Mouse (Mus musculus) CH12.LX (cell line): ENCODE measurements at regions not wholly inside any gene's neighbourhood (a gene's known extent, or its start where the extent isn't known, plus 50 kb on each side); places are given as distances from the start of the nearest gene placed in this dataset.
"Not testable (repeated sequence)": the region's sequence is repeated elsewhere in the genome, so short reads cannot be mapped to it uniquely, and the experiment has no call there.

Source experiments
- CHD2 ChIP-seq: IDR thresholded peaks from 2 replicates; pipeline ENCODE4 v1.6.1; 2011; ENCODE audit warnings: low read length, improper control_type of control experiment
- CTCF ChIP-seq, 2 experiments: IDR thresholded peaks in 1 of 2; conservative IDR thresholded peaks in 1 of 2; 2 replicates each; pipeline ENCODE4 v1.5.1; 2011 to 2012; ENCODE audit warnings: low read depth in 2 of 2, low read length in 2 of 2, improper control_type of control experiment in 1 of 2, inconsistent platforms in 1 of 2, mild to moderate bottlenecking in 1 of 2, moderate library complexity in 1 of 2
- ELF1 ChIP-seq: IDR thresholded peaks from 2 replicates; pipeline ENCODE4 v1.6.1; 2014; ENCODE audit warnings: low read depth, mild to moderate bottlenecking, inconsistent platforms, low read length, improper control_type of control experiment
- EP300 ChIP-seq: IDR thresholded peaks from 2 replicates; pipeline ENCODE4 v1.6.1; 2011; ENCODE audit warnings: low read length, improper control_type of control experiment
- KAT2A ChIP-seq: IDR thresholded peaks from 2 replicates; pipeline ENCODE4 v1.6.1; 2012; ENCODE audit warnings: low read length, improper control_type of control experiment, inconsistent platforms; ENCODE audit not compliant: insufficient replicate concordance
- MAX ChIP-seq: IDR thresholded peaks from 2 replicates; pipeline ENCODE4 v1.6.1; 2011; ENCODE audit warnings: low read length, improper control_type of control experiment
- POLR2A ChIP-seq: IDR thresholded peaks from 2 replicates; pipeline ENCODE4 v1.6.1; 2011; ENCODE audit warnings: low read depth, mild to moderate bottlenecking, improper control_type of control experiment, low read length
- RCOR1 ChIP-seq: conservative IDR thresholded peaks from 2 replicates; pipeline ENCODE4 v1.6.1; 2012; ENCODE audit warnings: low read depth, mild to moderate bottlenecking, inconsistent platforms, low read length, improper control_type of control experiment
- UBTF ChIP-seq: IDR thresholded peaks from 2 replicates; pipeline ENCODE4 v1.6.1; 2012; ENCODE audit warnings: low read depth, mild to moderate bottlenecking, inconsistent platforms, low read length, improper control_type of control experiment, moderate library complexity
- ZC3H11A ChIP-seq: IDR thresholded peaks from 2 replicates; pipeline ENCODE4 v1.6.1; 2012; ENCODE audit warnings: low read depth, mild to moderate bottlenecking, inconsistent platforms, low read length, improper control_type of control experiment
- ZNF384 ChIP-seq: IDR thresholded peaks from 2 replicates; pipeline ENCODE4 v1.6.1; 2012; ENCODE audit warnings: low read depth, low read length, improper control_type of control experiment, inconsistent platforms

DNA sequence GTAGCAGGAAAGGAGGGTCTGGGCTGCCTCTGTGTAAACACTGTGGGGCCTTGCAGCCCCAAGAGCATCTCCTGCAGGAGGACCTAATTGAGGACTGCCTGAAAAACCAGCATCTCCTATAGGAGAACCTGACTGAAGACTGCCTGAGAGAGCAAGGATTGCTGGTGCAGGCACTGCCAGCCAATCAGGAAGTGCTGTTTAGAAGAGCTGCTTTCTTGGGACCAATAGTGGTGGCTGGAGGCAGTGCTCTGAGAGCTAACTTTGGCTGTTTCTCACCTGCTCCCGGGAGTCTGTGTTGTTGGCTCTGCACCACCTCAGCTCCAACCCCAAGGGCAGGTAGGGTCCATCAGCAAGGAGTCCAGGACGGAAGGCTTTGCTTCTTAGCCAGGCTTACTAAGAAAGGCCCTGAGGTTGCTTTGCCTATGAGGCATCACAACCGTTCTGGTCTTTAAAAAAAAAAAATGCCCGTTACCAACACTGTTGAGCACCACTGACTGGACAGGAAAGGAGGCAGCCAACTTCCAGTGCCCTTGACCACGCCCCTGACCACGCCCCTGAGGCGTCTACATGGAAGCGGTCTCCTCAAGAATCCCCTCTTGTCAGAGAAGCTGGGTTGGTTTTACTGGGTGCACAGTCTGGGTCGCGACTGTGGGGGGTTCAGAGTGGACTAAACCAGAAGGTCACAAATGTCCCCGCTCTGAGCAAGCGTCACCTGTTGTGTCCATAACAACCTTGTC lies 105.0 kb upstream of the Ipo5 start:
- not testable (repeated sequence) for TF ChIP-seq CTCF (conservative IDR thresholded peaks at IDR 0.05 in 1 of 2, IDR thresholded peaks at IDR 0.05 in 1 of 2; ENCODE audit: low read depth in 2 of 2, low read length in 2 of 2); KAT2A; CHD2; RCOR1; POLR2A; EP300; ELF1; UBTF; ZC3H11A; ZNF384; MAX
